In the genomic region with DNA sequence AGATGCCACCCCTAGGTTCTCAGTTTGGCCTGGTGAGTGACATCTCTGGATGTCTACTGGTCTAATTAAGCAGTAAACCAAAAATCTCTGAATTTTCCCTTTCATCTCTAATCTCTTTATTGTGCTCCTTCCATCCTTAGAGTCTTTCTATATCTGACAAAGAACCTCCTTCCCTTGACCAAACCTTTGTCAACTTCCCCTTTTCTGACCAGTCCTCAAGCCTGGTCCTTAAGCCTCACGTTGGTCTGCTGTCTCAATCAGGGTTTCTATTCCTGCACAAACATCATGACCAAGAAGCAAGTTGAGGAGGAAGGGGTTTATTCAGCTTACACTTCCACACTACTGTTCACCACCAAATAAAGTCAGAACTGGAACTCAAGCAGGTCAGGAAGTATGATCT, we compare ENCODE assay signal across 26 mouse cellular contexts.
DNase-seq lines count a peak whose midpoint lies in the region; ATAC-seq and TF ChIP-seq lines count a peak whose summit lies in the region.
"Had no signal": no experiment of that assay in that cellular context is flagged by ENCODE, and none has a peak within 500 bp of the region (broad histone marks: within the 10 kb centered on the region; RNA-seq: fewer than 3 reads in every experiment).

No protein-coding gene starts in this region.

- TF ChIP-seq POLR2A in bone marrow macrophage, adult 2 months (IDR thresholded peaks at IDR 0.05; ENCODE audit: borderline replicate concordance, low read depth, low read length): no peak

- H3K4me1 ChIP-seq in bone marrow macrophage, adult 2 months (ENCODE audit: control insufficient read depth, insufficient read depth, low read length): peaks cover 41% of the 10 kb centered on the region
- H3K4me1 ChIP-seq: embryonic facial prominence, embryonic 12.5 days; embryonic facial prominence, embryonic 15.5 days; forebrain, embryonic 12.5 days; forebrain, embryonic 15.5 days had no signal

- TF ChIP-seq CTCF in bone marrow macrophage, adult 2 months (IDR thresholded peaks at IDR 0.05; ENCODE audit: low read depth, low read length): no peak

- H3K36me3 ChIP-seq in macrophage (ENCODE audit: inconsistent target): no peaks in the 10 kb centered on the region
- H3K36me3 ChIP-seq: embryonic facial prominence, embryonic 12.5 days; embryonic facial prominence, embryonic 15.5 days; forebrain, embryonic 12.5 days; forebrain, embryonic 15.5 days; heart, embryonic 10.5 days; heart, embryonic 13.5 days had no signal

- WGBS in macrophage (ENCODE audit: missing documents): 22% methylated on average over 1 of the region's 1 CpGs

- H3K4me3 ChIP-seq in bone marrow macrophage, adult 2 months (ENCODE audit: insufficient read depth, low read length): no peak overlapping the region
- no peak overlapping the region for H3K4me3 ChIP-seq in macrophage (ENCODE audit: inconsistent target)
- H3K4me3 ChIP-seq: embryonic facial prominence, embryonic 12.5 days; embryonic facial prominence, embryonic 15.5 days; forebrain, embryonic 12.5 days; forebrain, embryonic 15.5 days; heart, adult 2 months; heart, embryonic 10.5 days; heart, embryonic 13.5 days had no signal

- H3K27ac ChIP-seq in bone marrow macrophage, adult 2 months (ENCODE audit: insufficient read depth, low read depth, low read length): peak overlapping the region; percentile 80
- H3K27ac ChIP-seq in macrophage: peak overlapping the region; percentile 73
- H3K27ac ChIP-seq: embryonic facial prominence, embryonic 12.5 days; embryonic facial prominence, embryonic 15.5 days; forebrain, embryonic 12.5 days; forebrain, embryonic 15.5 days; heart, adult 2 months; heart, embryonic 10.5 days; heart, embryonic 13.5 days; hindbrain, embryonic 14.5 days; hindbrain, postnatal 0 days had no signal

- ATAC-seq in monocyte, adult 5-6 weeks (replicated peaks; ENCODE audit: insufficient number of reproducible peaks, low FRiP score, low TSS enrichment, poor library complexity, severe bottlenecking): peak; percentile 65; the same call in 1 of the 2 replicates
- ATAC-seq: activated CD4-positive, CD25-positive, alpha-beta regulatory T cell, adult 4 months; forebrain, embryonic 15.5 days; hindbrain, postnatal 0 days; inflammation-experienced regulatory T-cells, adult 6 months had no signal

- DNase-seq in 416B (ENCODE audit: low read depth): peak; percentile 76
- DNase-seq in adrenal gland, adult 2 months: no peak
- no peak for DNase-seq in layer of hippocampus, postnatal 25 days (ENCODE audit: extremely low spot score in 1 of 2, low spot score in 1 of 2)
- no peak for DNase-seq in spleen, postnatal 14 days (ENCODE audit: low spot score in 2 of 2)
- DNase-seq: adrenal gland, postnatal 10 days; adrenal gland, postnatal 36 days; cerebellum, adult 11 months; cerebellum, adult 2 months; cerebellum, postnatal 10 days; gastrocnemius, postnatal 25 days; heart, adult 2 months; heart, postnatal 14 days; heart, postnatal 4 days had no signal

- no peaks in the 10 kb centered on the region for H3K79me2 ChIP-seq in macrophage (ENCODE audit: inconsistent target)
